Mouse (Mus musculus) heart, adult 2 months (tissue): ENCODE measurements at regions not wholly inside any gene's neighbourhood (a gene's known extent, or its start where the extent isn't known, plus 50 kb on each side); places are given as distances from the start of the nearest gene placed in this dataset.

ENCODE experiments used
- CTCF ChIP-seq: fragments of 200-600 bp; IDR thresholded peaks from 2 replicates; pipeline ENCODE4 v1.8.1; 2022; ENCODE audit warnings: antibody characterized with exemption, mild to moderate bottlenecking, moderate library complexity
- EP300 ChIP-seq: fragments of 200-500 bp; IDR thresholded peaks from 2 replicates; pipeline ENCODE4 v1.6.1; 2011; ENCODE audit warnings: low read depth, low read length, control low read depth; ENCODE audit not compliant: insufficient read depth
- POLR2A ChIP-seq: fragments of 200-500 bp; IDR thresholded peaks from 2 replicates; pipeline ENCODE4 v1.6.1; 2011; ENCODE audit warnings: mild to moderate bottlenecking, low read depth, low read length, control low read depth; ENCODE audit not compliant: insufficient read depth

- no peak for TF ChIP-seq CTCF
- TF ChIP-seq EP300, result no peak
- no peak for TF ChIP-seq POLR2A
Observed at GRCm38 (mm10) chr8:112130196-112130595, 115.4 kb upstream of the Gm6793 start.
